Comparison of ENCODE assay signal across 8 mouse cellular contexts in the genomic region with DNA sequence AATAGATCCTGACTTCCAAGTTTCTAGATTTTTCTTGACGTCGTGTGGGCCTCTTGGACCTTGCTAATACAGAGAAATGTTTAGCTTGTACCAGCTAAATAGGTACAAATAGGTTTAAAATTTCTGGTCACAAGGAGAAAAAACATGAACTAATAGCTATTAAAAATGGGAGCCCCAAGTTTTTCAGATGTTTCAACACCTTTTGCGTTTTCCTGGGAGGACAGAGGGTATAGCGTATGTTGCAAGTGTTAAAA. TPM values are rescaled to one million over a fixed set of nuclear protein-coding genes. Genes with fewer than 3 reads are reported as not detected.
DNase-seq lines count a peak whose midpoint lies in the region; ATAC-seq and TF ChIP-seq lines count a peak whose summit lies in the region.

No protein-coding gene starts in this region.

- intact Hi-C loops in heart, adult 2 months (cut with DNase I), result loop anchor here (1.0 to 2.0 kb wide), 2 partner anchors 16 to 42 kb away; no protein-coding TSS in a partner anchor
- intact Hi-C loops in heart, postnatal 36 days (cut with DNase I), result loop anchor here (1.0 to 2.0 kb wide), 2 partner anchors 16 to 43 kb away; no protein-coding TSS in a partner anchor

- TF ChIP-seq POLR2A in heart, adult 2 months (IDR thresholded peaks at IDR 0.05; ENCODE audit: insufficient read depth, low read depth, low read length), result no peak
- TF ChIP-seq POLR2A in thymus, adult 2 months (IDR thresholded peaks at IDR 0.05; ENCODE audit: control insufficient read depth, extremely low read depth, insufficient read depth, low read length, poor library complexity), result no peak

- H3K36me3 ChIP-seq in heart, adult 2 months (ENCODE audit: control insufficient read depth, insufficient read depth, low read length), result peaks cover 15% of the 10 kb centered on the region
- peaks cover 13% of the 10 kb centered on the region for H3K36me3 ChIP-seq in thymus, adult 2 months (ENCODE audit: control insufficient read depth, insufficient read depth, low read length)
- peaks cover 32% of the 10 kb centered on the region for H3K36me3 ChIP-seq in liver, embryonic 13.5 days

- no peak for TF ChIP-seq EP300 in heart, adult 2 months (IDR thresholded peaks at IDR 0.05; ENCODE audit: insufficient read depth, low read depth, low read length)

- ATAC-seq in liver, embryonic 13.5 days (ENCODE audit: low read depth), result no peak

- peak overlapping the region; percentile 90 for H3K9ac ChIP-seq in heart, adult 2 months (ENCODE audit: low read depth, low read length)
- H3K9ac ChIP-seq in liver, embryonic 13.5 days, result peak overlapping the region; percentile 99

- peaks cover 19% of the 10 kb centered on the region for H3K4me1 ChIP-seq in heart, adult 2 months (ENCODE audit: control insufficient read depth, insufficient read depth, low read length)
- H3K4me1 ChIP-seq in thymus, adult 2 months (replicated peaks; ENCODE audit: control insufficient read depth, insufficient read depth, low read length), result peaks cover 28% of the 10 kb centered on the region
- peaks cover 51% of the 10 kb centered on the region for H3K4me1 ChIP-seq in liver, embryonic 13.5 days (replicated peaks)

- H3K27me3 ChIP-seq in heart, adult 2 months (ENCODE audit: control insufficient read depth, insufficient read depth, low read length), result no peaks in the 10 kb centered on the region
- H3K27me3 ChIP-seq in thymus, adult 2 months (ENCODE audit: control insufficient read depth, insufficient read depth, low read length), result no peaks in the 10 kb centered on the region
- H3K27me3 ChIP-seq in liver, embryonic 13.5 days, result no peaks in the 10 kb centered on the region

- TF ChIP-seq CTCF in heart, adult 2 months (IDR thresholded peaks at IDR 0.05), result no peak
- TF ChIP-seq CTCF in thymus, adult 2 months (IDR thresholded peaks at IDR 0.05; ENCODE audit: borderline replicate concordance, control insufficient read depth, extremely low read depth, insufficient read depth, low read length, poor library complexity), result no peak

- peak overlapping the region; percentile 89 for H3K4me3 ChIP-seq in heart, adult 2 months
- H3K4me3 ChIP-seq in thymus, adult 2 months (ENCODE audit: control insufficient read depth, insufficient read depth, low read length), result peak overlapping the region; percentile 78
- peak overlapping the region; percentile 94 for H3K4me3 ChIP-seq in liver, embryonic 13.5 days (replicated peaks)

- 0% methylated on average over 4 of the region's 4 CpGs for WGBS in heart, adult 2 months
- 0% methylated on average over 4 of the region's 4 CpGs for WGBS in thymus, adult 2 months
- 0% methylated on average over 4 of the region's 4 CpGs for WGBS in liver, embryonic 13.5 days (ENCODE audit: insufficient replicate concordance)

- H3K27ac ChIP-seq in heart, adult 2 months, result peak overlapping the region; percentile 100
- H3K27ac ChIP-seq in thymus, adult 2 months (ENCODE audit: control insufficient read depth, insufficient read depth, low read length), result peak overlapping the region; percentile 98
- peak overlapping the region; percentile 99 for H3K27ac ChIP-seq in liver, embryonic 13.5 days

- peak overlapping the region; percentile 89 for H3K4me2 ChIP-seq in liver, embryonic 13.5 days

- DNase-seq in heart, adult 2 months, result no peak
- no peak for DNase-seq in heart, postnatal 36 days
- no peak for DNase-seq in thymus, adult 2 months
- DNase-seq in thymus, adult 18-20 months, result no peak
- no peak for DNase-seq in liver, embryonic 13.5 days
- no peak for DNase-seq in ovary, postnatal 14 days (ENCODE audit: low spot score)
- DNase-seq in embryo, embryonic 11 days, result no peak
- no peak for DNase-seq in frontal cortex, postnatal 36 days (ENCODE audit: low spot score in 2 of 2)

- H3K9me3 ChIP-seq in liver, embryonic 13.5 days (replicated peaks), result no peaks in the 10 kb centered on the region

- H3K79me2 ChIP-seq in heart, adult 2 months (replicated peaks; ENCODE audit: control insufficient read depth, insufficient read depth, low read length), result peaks cover 6% of the 10 kb centered on the region

RNA-seq across cellular contexts. Expression of a gene that starts 31.5 kb away (rescaled TPM):
- total RNA-seq in heart, adult 2 months (2021), result 10 to 100 TPM; 57.2 to 70.0 TPM
- 95.6 and 113 TPM in 2 replicates for polyA plus RNA-seq in heart, adult 2 months (2012; rRNA removed)
- 10 to 100 TPM; 69.0 to 72.9 TPM for total RNA-seq in heart, postnatal 36 days (2021)
- polyA plus RNA-seq in thymus, adult 2 months (2012; rRNA removed), result 107 and 113 TPM in 2 replicates
- polyA plus RNA-seq in liver, embryonic 13.5 days (2015; fragmentation: Nextera tagmentation; extraction: Ambion mirVana), result 25.2 and 27.5 TPM in 2 replicates
